Mouse (Mus musculus) embryonic fibroblast, embryonic 13.5 days (primary cell): ENCODE results near the gene Slf2.

Experiments
- CTCF ChIP-seq: IDR thresholded peaks from 2 replicates; pipeline ENCODE4 v1.5.1; 2011; ENCODE audit warnings: mild to moderate bottlenecking, control low read depth, low read length, moderate library complexity, borderline replicate concordance; ENCODE audit not compliant: insufficient read depth
- POLR2A ChIP-seq: IDR thresholded peaks from 2 replicates; pipeline ENCODE4 v1.6.1; 2011; ENCODE audit warnings: low read depth, mild to moderate bottlenecking, control low read depth, low read length, moderate library complexity

GRCm38 (mm10) chr19:44907851-44908690 lies 22.9 kb upstream of the Slf2 start:
- no peak for TF ChIP-seq POLR2A
- TF ChIP-seq CTCF, result no peak
